Mouse (Mus musculus) frontal cortex, postnatal 36 days (tissue): ENCODE results near the gene Vmn1r100.
"Not testable (repeated sequence)": the region's sequence is repeated elsewhere in the genome, so short reads cannot be mapped to it uniquely, and the experiment has no call there.

Experiments
- DNase-seq, 2 experiments: peaks; one replicate each; pipeline ENCODE4 v3.0.0; 2022; ENCODE audit warnings: low spot score in 2 of 2

Gene Vmn1r100

GRCm38 (mm10) chr7:20417642-20418041, at the start of gene Vmn1r100:
Gene Vmn1r100 (plus strand): TSS chr7:20417942.
- DNase-seq, result not testable (repeated sequence)

GRCm38 (mm10) chr7:20375310-20375709, 42.4 kb upstream of the Vmn1r100 start, which contains the start of gene Gm5728:
Gene Gm5728 (minus strand): TSS chr7:20375410.
- not testable (repeated sequence) for DNase-seq

GRCm38 (mm10) chr7:20442493-20442892, 24.8 kb downstream of the Vmn1r100 start, which contains the start of gene Vmn1r101:
Gene Vmn1r101 (minus strand): TSS chr7:20442593.
- DNase-seq, result not testable (repeated sequence)
